Mouse (Mus musculus) megakaryocyte, adult 5-6 weeks (primary cell): Measurements from ENCODE around the gene Ptdss2. TPM values are rescaled to one million over a fixed set of nuclear protein-coding genes. Genes with fewer than 3 reads are reported as not detected.

Experiments
- ATAC-seq: 2 replicates; pipeline ENCODE4 v1.8.0; 2016; ENCODE audit warnings: mild to moderate bottlenecking, inconsistent platforms; ENCODE audit not compliant: poor library complexity, severe bottlenecking
- total RNA-seq, 2 experiments: library from RNA; stranded (forward) in 1 of 2; stranded (reverse) in 1 of 2; fragments of 153-499, 151-499 nt in 1 of 2; fragments of 221-1000, 200-1000 nt in 1 of 2; gene quantifications; 2 replicates each; pipeline versions ENCODE4 v1.2.3 to v1.2.4; 2015 to 2017

The Ptdss2 gene
- total RNA-seq, 2 experiments from 2014 or later, result 2.6 to 10.2 TPM

GRCm38 (mm10) chr7:141121051-141121531 is 1.1 kb upstream of the Ptdss2 start:
- ATAC-seq, result no peak

- ATAC-seq, result peak; percentile 98
Measured at GRCm38 (mm10) chr7:141122689-141123516, 721 bp downstream of the Ptdss2 start.

GRCm38 (mm10) chr7:141123517-141123856 is 1.3 kb downstream of the Ptdss2 start:
- no peak for ATAC-seq

GRCm38 (mm10) chr7:141131024-141131820 is 9.0 kb downstream of the Ptdss2 start:
- ATAC-seq, result peak; percentile 98

- ATAC-seq, result peak; percentile 8; the same call in 1 of the 2 replicates
Measured at GRCm38 (mm10) chr7:141131904-141132755, 9.9 kb downstream of the Ptdss2 start.

GRCm38 (mm10) chr7:141141326-141141725 is 19.1 kb downstream of the Ptdss2 start:
- no peak for ATAC-seq

- ATAC-seq, result peak; percentile 91
Measured at GRCm38 (mm10) chr7:141143112-141143511, 20.9 kb downstream of the Ptdss2 start.

- ATAC-seq, result no peak
Measured at GRCm38 (mm10) chr7:141143861-141144260, 21.7 kb downstream of the Ptdss2 start.

GRCm38 (mm10) chr7:141144650-141145049 is 22.5 kb downstream of the Ptdss2 start:
- no peak for ATAC-seq

GRCm38 (mm10) chr7:141145403-141145802 is 23.2 kb downstream of the Ptdss2 start:
- ATAC-seq, result no peak

- no peak for ATAC-seq
Measured at GRCm38 (mm10) chr7:141146043-141146595, 23.9 kb downstream of the Ptdss2 start.

- ATAC-seq, result no peak
Measured at GRCm38 (mm10) chr7:141147044-141147443, 24.9 kb downstream of the Ptdss2 start.

- ATAC-seq, result no peak
Measured at GRCm38 (mm10) chr7:141148639-141149038, 26.5 kb downstream of the Ptdss2 start.

GRCm38 (mm10) chr7:141155362-141155761 is 33.2 kb downstream of the Ptdss2 start:
- ATAC-seq, result no peak

GRCm38 (mm10) chr7:141164397-141164796 is 42.2 kb downstream of the Ptdss2 start:
- ATAC-seq, result no peak

GRCm38 (mm10) chr7:141164850-141165249 is 42.7 kb downstream of the Ptdss2 start:
- peak; percentile 66 for ATAC-seq

GRCm38 (mm10) chr7:141167901-141168517 is 45.8 kb downstream of the Ptdss2 start:
- peak; percentile 8 for ATAC-seq

- ATAC-seq, result peak; percentile 63
Measured at GRCm38 (mm10) chr7:141168518-141168953, 46.4 kb downstream of the Ptdss2 start.

GRCm38 (mm10) chr7:141169300-141169699 is 47.1 kb downstream of the Ptdss2 start:
- no peak for ATAC-seq

- peak; percentile 7; the same call in 1 of the 2 replicates for ATAC-seq
Measured at GRCm38 (mm10) chr7:141169866-141170265, 47.7 kb downstream of the Ptdss2 start.
